ENCODE assay signal across 12 mouse cellular contexts in the genomic region with DNA sequence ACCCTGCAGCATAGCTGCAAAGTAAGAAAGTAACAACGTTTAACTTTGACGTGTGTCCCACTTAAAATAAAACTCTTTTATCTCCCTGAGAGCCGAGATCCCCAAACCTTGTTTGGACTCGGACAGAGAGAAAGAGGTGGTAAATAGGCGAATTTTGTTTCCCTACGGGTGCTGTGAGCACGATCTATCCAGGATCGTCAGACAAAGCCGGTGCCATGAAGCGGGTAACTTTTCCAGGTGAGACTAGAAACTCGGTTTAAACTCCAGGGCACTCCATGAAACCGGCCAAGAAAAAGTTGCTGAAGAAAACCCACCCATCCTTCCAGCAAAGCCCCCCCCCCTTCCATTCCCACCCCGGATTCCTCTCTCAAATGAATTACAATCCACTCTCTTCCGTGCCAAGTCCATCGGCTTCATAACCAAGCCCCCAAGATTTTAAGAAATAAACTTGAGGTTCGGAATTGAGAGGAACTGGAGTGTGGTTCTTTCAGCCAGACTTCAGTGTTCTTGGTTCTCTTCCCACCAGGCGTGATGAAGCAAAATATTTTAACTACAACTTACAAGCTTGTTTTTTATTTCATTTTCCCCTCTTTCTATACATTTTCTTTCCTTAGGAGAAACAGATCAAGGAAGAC.
DNase-seq lines count a peak whose midpoint lies in the region; ATAC-seq and TF ChIP-seq lines count a peak whose summit lies in the region.
"Had no signal": no experiment of that assay in that cellular context is flagged by ENCODE, and none has a peak within 500 bp of the region (broad histone marks: within the 10 kb centered on the region; RNA-seq: fewer than 3 reads in every experiment).

No protein-coding gene starts in this region.

- 2% methylated on average over 17 of the region's 17 CpGs for WGBS in midbrain, embryonic 14.5 days

- H3K4me1 ChIP-seq in embryonic fibroblast, embryonic 13.5 days (ENCODE audit: control insufficient read depth, insufficient read depth, low read length) = no peaks in the 10 kb centered on the region
- peaks cover 3% of the 10 kb centered on the region; the same call in 1 of the 2 replicates for H3K4me1 ChIP-seq in midbrain, embryonic 14.5 days (ENCODE audit: control insufficient read depth, insufficient read depth, low read length)

- peaks cover 49% of the 10 kb centered on the region for H3K27me3 ChIP-seq in midbrain, embryonic 14.5 days (ENCODE audit: control insufficient read depth, insufficient read depth, low read length)
- H3K27me3 ChIP-seq: CH12.LX had no signal

- H3K36me3 ChIP-seq in midbrain, embryonic 14.5 days (ENCODE audit: control insufficient read depth, insufficient read depth, low read length) = no peaks in the 10 kb centered on the region

- peak; percentile 3 for DNase-seq in kidney, adult 9 months
- no peak for DNase-seq in kidney, postnatal 25 days
- DNase-seq in embryo, embryonic 10.5 days (ENCODE audit: low spot score) = peak; percentile 53
- DNase-seq in midbrain, embryonic 14.5 days = peak; percentile 39
- no peak for DNase-seq in ovary, postnatal 14 days (ENCODE audit: low spot score)
- DNase-seq in layer of hippocampus, postnatal 10 days (ENCODE audit: low spot score in 2 of 2) = no peak
- DNase-seq in cerebellum, adult 9-10 months = no peak
- DNase-seq: kidney, postnatal 14 days; layer of hippocampus, postnatal 36 days; lung, postnatal 14 days had no signal

- no peaks in the 10 kb centered on the region for H3K9me3 ChIP-seq in midbrain, embryonic 14.5 days (ENCODE audit: control insufficient read depth, low read length)

- TF ChIP-seq CTCF in embryonic fibroblast, embryonic 13.5 days (IDR thresholded peaks at IDR 0.05; ENCODE audit: borderline replicate concordance, insufficient read depth, low read length) = no peak

- ATAC-seq in midbrain, embryonic 14.5 days (ENCODE audit: low FRiP score, low TSS enrichment) = no peak

- peak overlapping the region; percentile 4; the same call in 1 of the 2 replicates for H3K4me3 ChIP-seq in embryonic fibroblast, embryonic 13.5 days (ENCODE audit: insufficient read depth, low read length)
- no peak overlapping the region for H3K4me3 ChIP-seq in midbrain, embryonic 14.5 days (replicated peaks; ENCODE audit: low read depth, low read length)

- peak overlapping the region; percentile 41 for H3K4me2 ChIP-seq in midbrain, embryonic 14.5 days (ENCODE audit: low read length)

- no peak overlapping the region for H3K9ac ChIP-seq in midbrain, embryonic 14.5 days (replicated peaks; ENCODE audit: low read length)

- no peak for TF ChIP-seq POLR2A in embryonic fibroblast, embryonic 13.5 days (IDR thresholded peaks at IDR 0.05; ENCODE audit: low read depth, low read length)

- H3K27ac ChIP-seq in embryonic fibroblast, embryonic 13.5 days (ENCODE audit: insufficient read depth, low read length) = no peak overlapping the region
- peak overlapping the region; percentile 41; the same call in 1 of the 2 replicates for H3K27ac ChIP-seq in midbrain, embryonic 14.5 days (replicated peaks; ENCODE audit: low read depth, low read length)

Comparison
In these comparisons a context has a peak if more than half of its experiments do, and no peak if none do; other contexts are left out.
1. DNase-seq: peak in kidney, adult 9 months (single experiment), embryo, embryonic 10.5 days (single experiment) and midbrain, embryonic 14.5 days (single experiment); none in kidney, postnatal 25 days (0 of 2), ovary, postnatal 14 days (single experiment), layer of hippocampus, postnatal 10 days (0 of 2) and cerebellum, adult 9-10 months (single experiment).